Mouse (Mus musculus) bone marrow macrophage, adult 2 months (primary cell): ENCODE results near the gene Tnfrsf19.

Source experiments
- CTCF ChIP-seq: IDR thresholded peaks from 2 replicates; pipeline ENCODE4 v1.5.1; 2012; ENCODE audit warnings: low read depth, mild to moderate bottlenecking, low read length, moderate library complexity
- POLR2A ChIP-seq: IDR thresholded peaks from 2 replicates; pipeline ENCODE4 v1.6.1; 2012; ENCODE audit warnings: mild to moderate bottlenecking, low read depth, low read length, borderline replicate concordance

- no peak for TF ChIP-seq CTCF
- no peak for TF ChIP-seq POLR2A
Observed at GRCm38 (mm10) chr14:61052163-61052562, 5.9 kb upstream of the Tnfrsf19 start.
